Mouse (Mus musculus) limb, embryonic 11.5 days (tissue): ENCODE data around the gene Dclk2. TPM values are rescaled to one million over a fixed set of nuclear protein-coding genes. Genes with fewer than 3 reads are reported as not detected.

ENCODE experiments used
- ATAC-seq: fragments of 200-750 bp; cut with Nextera tagmentation; 2 replicates; pipeline ENCODE4 v1.8.0; 2017; ENCODE audit warnings: low read depth; ENCODE audit not compliant: insufficient number of reproducible peaks, low FRiP score, low TSS enrichment
- DNase-seq: peaks from one replicate; pipeline ENCODE4 v3.0.0-alpha.2; 2015; ENCODE audit warnings: low spot score
- H3K27ac ChIP-seq: fragments of 300-500 bp; sonication (generic); replicated peaks from 2 replicates; pipeline ENCODE4 v1.5.1; 2014; ENCODE audit warnings: low read depth, mild to moderate bottlenecking, low read length
- H3K27me3 ChIP-seq: fragments of 300-500 bp; sonication (generic); 2 replicates; pipeline ENCODE4 v1.6.1; 2014; ENCODE audit warnings: mild to moderate bottlenecking, low read length, mixed read lengths; ENCODE audit not compliant: control insufficient read depth, insufficient read depth
- H3K36me3 ChIP-seq: fragments of 300-500 bp; sonication (generic); 2 replicates; pipeline ENCODE4 v1.6.1; 2014; ENCODE audit warnings: mild to moderate bottlenecking, low read length, moderate library complexity, mixed read lengths; ENCODE audit not compliant: control insufficient read depth, insufficient read depth
- H3K4me1 ChIP-seq: fragments of 300-500 bp; sonication (generic); 2 replicates; pipeline ENCODE4 v1.6.1; 2014; ENCODE audit warnings: low read length, mixed read lengths; ENCODE audit not compliant: control insufficient read depth, insufficient read depth
- H3K4me2 ChIP-seq: fragments of 300-500 bp; sonication (generic); 2 replicates; pipeline ENCODE4 v1.6.1; 2014; ENCODE audit warnings: low read depth, mild to moderate bottlenecking, moderate library complexity; ENCODE audit not compliant: severe bottlenecking
- H3K4me3 ChIP-seq: fragments of 300-500 bp; sonication (generic); 2 replicates; pipeline ENCODE4 v1.5.1; 2014; ENCODE audit warnings: low read depth, low read length
- H3K9ac ChIP-seq: fragments of 300-500 bp; sonication (generic); 2 replicates; pipeline ENCODE4 v1.6.1; 2014; ENCODE audit warnings: mild to moderate bottlenecking, low read length
- H3K9me3 ChIP-seq: fragments of 300-500 bp; sonication (generic); 2 replicates; pipeline ENCODE4 v1.6.1; 2016; ENCODE audit warnings: low read length; ENCODE audit not compliant: control insufficient read depth
- WGBS: fragments of 180-500 bp; shearing (Covaris S2); extraction: QIAGEN DNeasy Blood & Tissue Kit; methylation state at CpG from one replicate; pipeline ENCODE4 v1.1.7; 2014; 5-methylcytosine and 5-hydroxymethylcytosine counted together
- polyA plus RNA-seq: library from polyadenylated mRNA; unstranded; fragments of >200 nt; fragmentation: Nextera tagmentation; extraction: Ambion mirVana; gene quantifications from 2 replicates; pipeline ENCODE4 v1.2.1, GENCODE M21; 2014

The Dclk2 gene
- polyA plus RNA-seq, 1 experiment from 2014 or later, result 3.8 TPM

DNA sequence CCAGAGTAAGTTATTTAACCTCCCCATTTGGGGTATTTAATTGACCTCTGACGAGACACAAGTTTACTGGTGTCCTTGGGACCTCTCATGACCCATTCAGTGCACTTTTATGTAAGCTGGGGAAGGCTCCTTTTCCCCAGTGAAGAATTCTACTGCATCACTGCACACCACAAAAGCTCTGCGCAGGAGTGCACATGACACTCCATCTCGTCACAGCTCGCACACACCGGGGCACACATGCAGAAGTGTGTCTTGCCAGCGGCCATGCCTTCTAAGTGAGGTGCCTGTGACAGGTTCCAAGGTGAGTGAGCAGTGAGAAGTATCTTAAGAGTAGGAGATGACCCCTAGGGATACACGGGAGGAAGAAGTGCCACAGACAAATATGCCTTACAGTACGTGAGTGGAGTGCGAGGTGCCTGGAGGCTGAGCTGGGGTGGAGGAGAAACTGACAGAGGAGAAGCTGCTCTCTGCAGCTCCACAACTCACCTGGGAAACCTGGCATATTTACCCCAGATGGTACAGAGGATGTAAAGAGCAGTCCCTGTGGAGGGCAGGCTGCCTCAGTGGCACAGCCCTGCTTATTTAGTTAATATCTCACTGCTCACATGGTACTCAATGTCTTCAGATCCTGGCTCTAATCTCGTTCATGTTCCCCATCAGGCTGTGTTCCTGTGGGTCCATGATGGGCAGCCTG, 58.3 kb downstream of the Dclk2 start:
- Histone ChIP-seq H3K9me3 (no peaks in the 10 kb centered on the region), H3K4me1 (peaks cover 11% of the 10 kb centered on the region), H3K4me2 (peak overlapping the region; percentile 35), H3K27ac (0 out of 2 replicates have a peak overlapping the region, but pooled peaks have one; percentile 25), H3K36me3 (no peaks in the 10 kb centered on the region), H3K9ac (no peak overlapping the region), H3K27me3 (no peaks in the 10 kb centered on the region), H3K4me3 (no peak overlapping the region)
- ATAC-seq, result peak; percentile 28; the same call in 1 of the 2 replicates
- DNase-seq, result no peak
- WGBS, result 67% methylated on average over 10 of the region's 10 CpGs

DNA sequence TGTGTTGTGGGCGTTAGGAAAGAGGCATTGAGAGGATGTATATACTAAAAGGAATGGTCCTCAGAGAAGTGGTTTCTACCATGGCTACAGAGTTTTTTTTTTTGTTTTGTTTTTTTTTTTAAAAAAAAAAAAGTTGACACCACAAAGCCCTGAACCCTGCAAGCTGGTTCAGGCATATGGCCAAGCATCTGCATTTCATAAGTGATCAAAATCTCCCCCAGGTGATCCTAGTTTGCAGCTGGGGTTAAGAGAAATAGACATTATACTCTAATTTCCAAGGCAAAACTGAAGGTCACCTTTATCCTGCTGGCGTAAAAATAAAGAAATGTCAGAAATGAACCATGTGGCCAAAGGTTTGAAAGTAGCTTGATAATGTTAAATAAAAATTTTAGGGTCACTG, 60.9 kb downstream of the Dclk2 start:
- H3K9me3 ChIP-seq, result no peaks in the 10 kb centered on the region
- WGBS, result 68% methylated on average over 2 of the region's 2 CpGs
- no peak for DNase-seq
- no peak overlapping the region for H3K4me3 ChIP-seq
- no peaks in the 10 kb centered on the region for H3K27me3 ChIP-seq
- ATAC-seq, result no peak
- H3K4me2 ChIP-seq, result no peak overlapping the region
- H3K36me3 ChIP-seq, result no peaks in the 10 kb centered on the region
- peaks cover 11% of the 10 kb centered on the region for H3K4me1 ChIP-seq
- no peak overlapping the region for H3K27ac ChIP-seq
- no peak overlapping the region for H3K9ac ChIP-seq

DNA sequence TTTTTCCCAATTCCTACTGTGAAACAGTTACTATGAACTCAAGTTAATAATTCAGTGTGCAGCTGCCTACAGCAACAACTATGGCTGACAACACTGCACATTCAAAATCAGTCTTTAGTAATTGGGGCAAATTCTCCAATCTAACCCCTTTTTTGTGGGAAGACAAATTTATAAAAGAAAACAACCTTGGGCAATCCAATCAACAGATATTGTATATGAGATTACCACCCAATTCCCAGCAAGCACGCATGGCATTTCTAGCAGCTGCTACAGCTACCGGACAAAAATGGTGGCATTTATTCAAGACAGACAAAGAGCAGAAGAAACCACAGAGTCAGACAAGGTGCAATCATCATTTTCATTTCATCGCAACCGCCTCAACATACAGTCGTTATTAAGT, 62.0 kb downstream of the Dclk2 start:
- H3K27me3 ChIP-seq, result no peaks in the 10 kb centered on the region
- no peak overlapping the region for H3K4me2 ChIP-seq
- no peak overlapping the region for H3K9ac ChIP-seq
- peaks cover 11% of the 10 kb centered on the region for H3K4me1 ChIP-seq
- H3K36me3 ChIP-seq, result no peaks in the 10 kb centered on the region
- DNase-seq (no peak), ATAC-seq (no peak)
- 87% methylated on average over 5 of the region's 5 CpGs for WGBS
- H3K4me3 ChIP-seq, result no peak overlapping the region
- H3K9me3 ChIP-seq, result no peaks in the 10 kb centered on the region
- H3K27ac ChIP-seq, result no peak overlapping the region

DNA sequence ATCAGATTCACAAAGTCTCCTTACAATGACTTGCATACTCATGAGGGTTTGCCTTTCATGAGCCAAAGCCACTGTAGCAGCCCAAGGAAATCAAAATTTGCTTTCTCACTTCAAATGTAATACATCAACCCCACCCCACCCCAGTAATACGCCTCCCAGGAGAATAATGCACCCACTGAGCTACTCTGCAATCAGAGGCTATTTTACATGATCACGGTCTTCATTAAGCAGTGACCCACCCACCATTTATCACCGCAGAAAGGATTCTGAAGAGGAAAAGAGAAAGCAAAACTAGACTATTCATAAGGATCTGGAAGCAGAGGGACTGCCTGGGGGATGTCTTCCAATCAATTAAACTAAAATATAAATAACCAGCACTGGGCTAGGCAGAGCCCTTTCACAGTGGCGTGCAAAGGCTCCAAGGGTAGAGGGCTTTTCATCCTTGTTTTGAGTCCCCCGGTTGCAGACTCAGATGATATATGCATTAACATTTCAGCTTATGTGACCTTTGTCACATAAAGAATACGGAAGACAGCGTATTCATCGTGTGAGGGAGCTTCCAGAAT, 62.7 kb downstream of the Dclk2 start:
- Histone ChIP-seq H3K36me3 (no peaks in the 10 kb centered on the region), H3K27ac (no peak overlapping the region), H3K9me3 (no peaks in the 10 kb centered on the region), H3K4me3 (no peak overlapping the region), H3K9ac (no peak overlapping the region), H3K4me2 (no peak overlapping the region), H3K4me1 (peaks cover 7% of the 10 kb centered on the region), H3K27me3 (no peaks in the 10 kb centered on the region)
- DNase-seq, result no peak
- ATAC-seq, result no peak
- WGBS, result 87% methylated on average over 8 of the region's 8 CpGs

DNA sequence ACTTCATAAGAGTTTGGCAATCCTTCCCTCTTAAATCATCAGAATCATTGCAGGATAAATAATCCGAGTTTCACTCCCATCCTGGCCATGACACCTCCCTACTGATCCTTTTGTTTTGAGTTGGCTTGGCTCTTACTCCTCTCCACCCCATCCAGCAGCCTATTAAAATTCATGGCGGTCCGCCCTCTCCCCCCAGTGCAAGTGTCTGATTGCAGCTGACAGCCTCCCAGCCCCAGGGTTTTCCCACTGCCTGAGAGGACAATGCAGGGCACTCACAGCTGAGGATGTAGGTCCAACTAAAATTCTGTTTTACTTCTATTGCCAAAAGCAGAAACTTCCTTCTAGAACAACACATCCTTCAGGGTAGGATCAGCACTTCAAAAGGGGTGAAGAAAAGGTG, 67.8 kb downstream of the Dclk2 start:
- no peaks in the 10 kb centered on the region for H3K9me3 ChIP-seq
- WGBS, result 48% methylated on average over 3 of the region's 3 CpGs
- ATAC-seq, result no peak
- H3K4me1 ChIP-seq, result peaks cover 10% of the 10 kb centered on the region
- no peak overlapping the region for H3K9ac ChIP-seq
- H3K36me3 ChIP-seq, result no peaks in the 10 kb centered on the region
- H3K27me3 ChIP-seq, result no peaks in the 10 kb centered on the region
- DNase-seq, result no peak
- no peak overlapping the region for H3K4me2 ChIP-seq
- H3K4me3 ChIP-seq, result no peak overlapping the region
- no peak overlapping the region for H3K27ac ChIP-seq

DNA sequence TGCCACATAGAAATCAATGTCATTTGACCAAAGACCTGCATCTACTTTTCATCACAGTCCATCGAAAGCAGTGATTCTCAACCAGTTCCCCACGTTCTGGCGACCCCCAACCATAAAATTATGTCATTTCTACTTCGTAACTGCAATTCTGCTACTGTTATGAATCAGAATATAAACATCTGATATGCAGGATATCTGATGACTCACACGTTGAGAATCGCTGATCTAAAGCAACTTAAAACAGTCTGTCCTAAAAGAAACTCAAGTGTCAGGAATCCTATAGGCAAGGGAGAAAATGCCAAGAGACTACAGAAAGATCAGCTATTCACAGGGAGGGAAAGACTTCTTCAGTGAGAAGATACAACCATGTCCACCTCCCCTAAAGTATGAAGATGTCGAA, 69.5 kb downstream of the Dclk2 start:
- Histone ChIP-seq H3K4me3 (no peak overlapping the region), H3K27ac (no peak overlapping the region), H3K36me3 (no peaks in the 10 kb centered on the region), H3K4me1 (peaks cover 10% of the 10 kb centered on the region), H3K9ac (no peak overlapping the region), H3K9me3 (no peaks in the 10 kb centered on the region), H3K27me3 (no peaks in the 10 kb centered on the region), H3K4me2 (no peak overlapping the region)
- DNase-seq (no peak), ATAC-seq (no peak)
- 93% methylated on average over 7 of the region's 7 CpGs for WGBS

DNA sequence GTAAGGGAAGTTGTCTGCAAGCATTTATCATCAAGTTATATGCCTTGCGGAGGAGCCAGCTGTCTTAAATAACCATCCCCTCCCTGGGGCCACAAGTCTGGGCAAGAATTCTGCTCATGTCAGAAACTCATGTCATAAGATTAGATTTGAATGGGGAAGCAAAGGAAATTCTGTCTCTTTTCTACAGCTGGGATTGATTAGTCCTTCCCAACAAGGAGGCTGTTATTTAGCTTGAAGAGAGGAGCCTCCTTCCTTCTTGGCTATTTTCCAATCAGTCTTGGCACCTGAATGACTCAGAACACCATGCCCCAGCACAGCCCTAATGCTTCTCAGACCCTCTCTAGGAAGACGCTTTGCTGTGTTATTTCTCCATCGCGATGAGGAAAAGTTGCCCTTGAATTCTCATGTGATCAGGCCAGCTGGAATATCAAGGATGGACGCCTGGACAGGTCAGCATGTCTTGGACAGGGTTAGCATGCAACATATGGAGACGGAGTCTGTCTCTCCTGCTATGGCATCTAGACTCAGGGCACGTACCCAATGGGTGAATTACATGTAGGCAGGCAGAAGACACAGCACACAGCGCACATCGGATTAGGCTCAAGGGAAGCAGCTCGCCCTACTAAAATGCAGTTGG, 70.1 kb downstream of the Dclk2 start:
- peaks cover 15% of the 10 kb centered on the region for H3K4me1 ChIP-seq
- H3K27ac ChIP-seq, result 0 out of 2 replicates have a peak overlapping the region, but pooled peaks have one; percentile 3
- no peaks in the 10 kb centered on the region for H3K27me3 ChIP-seq
- DNase-seq (peak; percentile 33), ATAC-seq (no peak; the same call in 1 of the 2 replicates)
- no peaks in the 10 kb centered on the region for H3K36me3 ChIP-seq
- no peak overlapping the region for H3K4me3 ChIP-seq
- 60% methylated on average over 10 of the region's 10 CpGs for WGBS
- no peak overlapping the region for H3K9ac ChIP-seq
- no peak overlapping the region for H3K4me2 ChIP-seq
- no peaks in the 10 kb centered on the region for H3K9me3 ChIP-seq

DNA sequence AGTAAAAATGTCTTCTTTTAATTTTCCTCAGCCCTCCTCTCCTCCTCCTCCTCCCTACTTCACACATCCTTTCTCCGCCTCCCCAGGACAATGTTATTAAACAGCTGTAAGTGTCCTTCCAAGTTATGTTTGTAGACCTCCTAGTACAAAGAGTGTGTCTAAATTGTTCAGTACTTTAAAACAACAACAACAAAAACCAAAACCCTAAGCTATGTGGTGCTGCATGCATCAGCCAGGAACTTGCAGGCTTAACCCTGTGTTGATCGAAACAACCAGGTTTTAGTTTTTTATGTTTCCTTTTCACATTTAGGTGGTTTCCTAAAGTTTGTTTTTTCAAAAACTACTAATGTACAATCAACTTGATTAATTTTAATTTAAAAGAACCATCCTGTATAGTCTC, 71.3 kb downstream of the Dclk2 start:
- no peaks in the 10 kb centered on the region for H3K27me3 ChIP-seq
- no peak overlapping the region for H3K27ac ChIP-seq
- H3K36me3 ChIP-seq, result no peaks in the 10 kb centered on the region
- 73% methylated on average over 2 of the region's 2 CpGs for WGBS
- H3K4me1 ChIP-seq, result peaks cover 20% of the 10 kb centered on the region
- DNase-seq, result no peak
- H3K4me2 ChIP-seq, result no peak overlapping the region
- H3K4me3 ChIP-seq, result no peak overlapping the region
- ATAC-seq, result no peak
- H3K9ac ChIP-seq, result no peak overlapping the region
- H3K9me3 ChIP-seq, result no peaks in the 10 kb centered on the region
